Mouse (Mus musculus): ENCODE measurements around the gene Pld3. TPM values are rescaled to one million over a fixed set of nuclear protein-coding genes. Genes with fewer than 3 reads are reported as not detected.

Pld3 gene
- total RNA-seq, 1 experiment, result 77.9 TPM

- Histone ChIP-seq H3K27ac (ENCODE audit: insufficient read depth, low read depth, low read length, poor library complexity, severe bottlenecking) (no peak overlapping the region), H3K9me3 (ENCODE audit: control insufficient read depth, insufficient read depth, low read depth, low read length) (no peaks in the 10 kb centered on the region), H3K9ac (ENCODE audit: insufficient read depth, low read depth, low read length, poor library complexity, severe bottlenecking) (no peak overlapping the region), H3K36me3 (ENCODE audit: control insufficient read depth, insufficient read depth, low read length, poor library complexity, severe bottlenecking) (peaks cover 6% of the 10 kb centered on the region; the same call in 1 of the 2 replicates), H3K4me1 (ENCODE audit: control insufficient read depth in 2 of 2, insufficient read depth in 2 of 2, low read length in 2 of 2, poor library complexity in 1 of 2) (peaks cover 8 to 15% of the 10 kb centered on the region in 2 experiments; a peak in 3 of 4 replicates), H3K4me3 (ENCODE audit: insufficient read depth in 1 of 2, low read depth in 1 of 2, low read length in 2 of 2, poor library complexity in 1 of 2, severe bottlenecking in 1 of 2) (no peak overlapping the region)
- TF ChIP-seq ZNF384 (IDR thresholded peaks at IDR 0.05; ENCODE audit: low read depth, low read length), result no peak
- TF ChIP-seq HCFC1 (IDR thresholded peaks at IDR 0.05; ENCODE audit: borderline replicate concordance, insufficient read depth, low read length), result no peak
- TF ChIP-seq MAFK (IDR thresholded peaks at IDR 0.05; ENCODE audit: insufficient read depth, low read depth, low read length), result no peak
- no peak for TF ChIP-seq CHD2 (IDR thresholded peaks at IDR 0.05; ENCODE audit: low read depth, low read length)
- TF ChIP-seq ZC3H11A (IDR thresholded peaks at IDR 0.05; ENCODE audit: borderline replicate concordance, low read depth, low read length), result no peak
- in situ Hi-C loops (cut with MboI; ENCODE audit: low sequenced_read_pairs in 2 of 2, unreplicated experiment in 2 of 2), result no loop called here
- no peak for DNase-seq (ENCODE audit: low read depth, low spot score)
Measured at GRCm38 (mm10) chr7:27518314-27518713, 34.7 kb downstream of the Pld3 start.

GRCm38 (mm10) chr7:27514961-27515360 lies 38.1 kb downstream of the Pld3 start:
- no peak for TF ChIP-seq ZC3H11A (IDR thresholded peaks at IDR 0.05; ENCODE audit: borderline replicate concordance, low read depth, low read length)
- no peak for TF ChIP-seq MAFK (IDR thresholded peaks at IDR 0.05; ENCODE audit: insufficient read depth, low read depth, low read length)
- no peak for TF ChIP-seq HCFC1 (IDR thresholded peaks at IDR 0.05; ENCODE audit: borderline replicate concordance, insufficient read depth, low read length)
- TF ChIP-seq ZNF384 (IDR thresholded peaks at IDR 0.05; ENCODE audit: low read depth, low read length), result no peak
- TF ChIP-seq CHD2 (IDR thresholded peaks at IDR 0.05; ENCODE audit: low read depth, low read length), result no peak
- Histone ChIP-seq H3K9me3 (ENCODE audit: control insufficient read depth, insufficient read depth, low read depth, low read length) (no peaks in the 10 kb centered on the region), H3K27ac (ENCODE audit: insufficient read depth, low read depth, low read length, poor library complexity, severe bottlenecking) (no peak overlapping the region), H3K4me1 (ENCODE audit: control insufficient read depth in 2 of 2, insufficient read depth in 2 of 2, low read length in 2 of 2, poor library complexity in 1 of 2) (peaks cover 3 to 8% of the 10 kb centered on the region in 2 experiments), H3K4me3 (ENCODE audit: insufficient read depth in 1 of 2, low read depth in 1 of 2, low read length in 2 of 2, poor library complexity in 1 of 2, severe bottlenecking in 1 of 2) (no peak overlapping the region), H3K9ac (ENCODE audit: insufficient read depth, low read depth, low read length, poor library complexity, severe bottlenecking) (no peak overlapping the region), H3K36me3 (ENCODE audit: control insufficient read depth, insufficient read depth, low read length, poor library complexity, severe bottlenecking) (peaks cover 6% of the 10 kb centered on the region; the same call in 1 of the 2 replicates)
- DNase-seq (ENCODE audit: low read depth, low spot score), result no peak
- in situ Hi-C loops (cut with MboI; ENCODE audit: low sequenced_read_pairs in 2 of 2, unreplicated experiment in 2 of 2), result no loop called here

GRCm38 (mm10) chr7:27510809-27511208 lies 42.2 kb downstream of the Pld3 start:
- H3K4me1 ChIP-seq (ENCODE audit: control insufficient read depth in 2 of 2, insufficient read depth in 2 of 2, low read length in 2 of 2, poor library complexity in 1 of 2), result peaks cover 8 to 18% of the 10 kb centered on the region in 2 experiments
- H3K4me3 ChIP-seq (ENCODE audit: insufficient read depth in 1 of 2, low read depth in 1 of 2, low read length in 2 of 2, poor library complexity in 1 of 2, severe bottlenecking in 1 of 2), result no peak overlapping the region
- no peak overlapping the region for H3K9ac ChIP-seq (ENCODE audit: insufficient read depth, low read depth, low read length, poor library complexity, severe bottlenecking)
- in situ Hi-C loops (cut with MboI; ENCODE audit: low sequenced_read_pairs in 2 of 2, unreplicated experiment in 2 of 2), result no loop called here
- TF ChIP-seq ZNF384 (IDR thresholded peaks at IDR 0.05; ENCODE audit: low read depth, low read length) (no peak), HCFC1 (IDR thresholded peaks at IDR 0.05; ENCODE audit: borderline replicate concordance, insufficient read depth, low read length) (no peak), MAFK (IDR thresholded peaks at IDR 0.05; ENCODE audit: insufficient read depth, low read depth, low read length) (no peak), ZC3H11A (IDR thresholded peaks at IDR 0.05; ENCODE audit: borderline replicate concordance, low read depth, low read length) (no peak), CHD2 (IDR thresholded peaks at IDR 0.05; ENCODE audit: low read depth, low read length) (no peak)
- H3K27ac ChIP-seq (ENCODE audit: insufficient read depth, low read depth, low read length, poor library complexity, severe bottlenecking), result no peak overlapping the region
- H3K36me3 ChIP-seq (ENCODE audit: control insufficient read depth, insufficient read depth, low read length, poor library complexity, severe bottlenecking), result no peaks in the 10 kb centered on the region
- no peak for DNase-seq (ENCODE audit: low read depth, low spot score)
- H3K9me3 ChIP-seq (ENCODE audit: control insufficient read depth, insufficient read depth, low read depth, low read length), result no peaks in the 10 kb centered on the region

GRCm38 (mm10) chr7:27508648-27509005 lies 44.4 kb downstream of the Pld3 start:
- Histone ChIP-seq H3K9ac (ENCODE audit: insufficient read depth, low read depth, low read length, poor library complexity, severe bottlenecking) (peak overlapping the region; percentile 61; the same call in 1 of the 2 replicates), H3K4me1 (ENCODE audit: control insufficient read depth in 2 of 2, insufficient read depth in 2 of 2, low read length in 2 of 2, poor library complexity in 1 of 2) (peaks cover 11 to 25% of the 10 kb centered on the region in 2 experiments; a peak in 3 of 4 replicates), H3K36me3 (ENCODE audit: control insufficient read depth, insufficient read depth, low read length, poor library complexity, severe bottlenecking) (no peaks in the 10 kb centered on the region), H3K4me3 (ENCODE audit: insufficient read depth in 1 of 2, low read depth in 1 of 2, low read length in 2 of 2, poor library complexity in 1 of 2, severe bottlenecking in 1 of 2) (peak overlapping the region; percentile 65 to 71; a peak in 3 of 4 replicates), H3K9me3 (ENCODE audit: control insufficient read depth, insufficient read depth, low read depth, low read length) (no peaks in the 10 kb centered on the region), H3K27ac (ENCODE audit: insufficient read depth, low read depth, low read length, poor library complexity, severe bottlenecking) (peak overlapping the region; percentile 68; the same call in 1 of the 2 replicates)
- TF ChIP-seq ZNF384 (IDR thresholded peaks at IDR 0.05; ENCODE audit: low read depth, low read length) (peak; percentile 53; the same call in 1 of the 2 replicates), MAFK (IDR thresholded peaks at IDR 0.05; ENCODE audit: insufficient read depth, low read depth, low read length) (0 out of 2 replicates have a peak, but pooled peaks have one; percentile 30), ZC3H11A (IDR thresholded peaks at IDR 0.05; ENCODE audit: borderline replicate concordance, low read depth, low read length) (no peak)
- in situ Hi-C loops (cut with MboI; ENCODE audit: low sequenced_read_pairs in 2 of 2, unreplicated experiment in 2 of 2), result no loop called here
- no peak for DNase-seq (ENCODE audit: low read depth, low spot score)
